Mouse (Mus musculus) hematopoietic stem cell, adult 5-6 weeks (primary cell): ENCODE data around the gene Zfp36l2. TPM values are rescaled to one million over a fixed set of nuclear protein-coding genes. Genes with fewer than 3 reads are reported as not detected.
A peak's percentile ranks its signal among the peaks of the same experiment; 100 is the strongest.

ENCODE experiments used
- ATAC-seq, 2 experiments: fragments of 125-278 bp in 1 of 2; replicated peaks in 1 of 2; 2 replicates each; pipeline ENCODE4 v1.8.0; 2016 to 2017; ENCODE audit warnings: inconsistent platforms in 2 of 2, mild to moderate bottlenecking in 2 of 2, moderate number of reproducible peaks in 2 of 2, low read depth in 1 of 2, moderate TSS enrichment in 1 of 2; ENCODE audit not compliant: low FRiP score in 2 of 2, poor library complexity in 2 of 2, severe bottlenecking in 2 of 2, insufficient read depth in 1 of 2, low TSS enrichment in 1 of 2
- total RNA-seq: library from RNA; stranded (forward); fragments of 172-1452, 232-1000 nt; gene quantifications from 2 replicates; pipeline ENCODE4 v1.2.3, GENCODE M21; 2017

Zfp36l2 gene
- total RNA-seq, 1 experiment from 2014 or later: 297 TPM

GRCm38 (mm10) chr17:84161231-84161854 is 26.4 kb downstream of the Zfp36l2 start:
- peak; percentile 88 to 91 for ATAC-seq

- no peak for ATAC-seq
These were observed 28.9 kb downstream of the Zfp36l2 start for GRCm38 (mm10) chr17:84158891-84159290.

- ATAC-seq: no peak
These were observed 29.3 kb downstream of the Zfp36l2 start for GRCm38 (mm10) chr17:84158461-84158795.

GRCm38 (mm10) chr17:84157743-84158460 is 29.8 kb downstream of the Zfp36l2 start:
- ATAC-seq: no peak

GRCm38 (mm10) chr17:84156748-84157742 is 30.7 kb downstream of the Zfp36l2 start:
- no peak for ATAC-seq

- ATAC-seq: no peak
These were observed 31.5 kb downstream of the Zfp36l2 start for GRCm38 (mm10) chr17:84156227-84156573.

- ATAC-seq: no peak
These were observed 32.1 kb downstream of the Zfp36l2 start for GRCm38 (mm10) chr17:84155516-84156226.

GRCm38 (mm10) chr17:84155029-84155338 is 32.8 kb downstream of the Zfp36l2 start:
- ATAC-seq: no peak

- ATAC-seq: no peak
These were observed 33.3 kb downstream of the Zfp36l2 start for GRCm38 (mm10) chr17:84154302-84155028.

GRCm38 (mm10) chr17:84152976-84153786 is 34.6 kb downstream of the Zfp36l2 start:
- no peak for ATAC-seq

- ATAC-seq: no peak
These were observed 35.4 kb downstream of the Zfp36l2 start for GRCm38 (mm10) chr17:84152206-84152975.

- no peak for ATAC-seq
These were observed 36.4 kb downstream of the Zfp36l2 start for GRCm38 (mm10) chr17:84151306-84151705.

GRCm38 (mm10) chr17:84150291-84150690 is 37.5 kb downstream of the Zfp36l2 start:
- no peak for ATAC-seq

- no peak for ATAC-seq
These were observed 38.2 kb downstream of the Zfp36l2 start for GRCm38 (mm10) chr17:84149566-84149965.

GRCm38 (mm10) chr17:84148499-84149484 is 39.0 kb downstream of the Zfp36l2 start:
- peak; percentile 29 to 42; a peak in 3 of 4 replicates for ATAC-seq
